Mouse (Mus musculus): ENCODE results near the gene Olfr67. TPM values are rescaled to one million over a fixed set of nuclear protein-coding genes. Genes with fewer than 3 reads are reported as not detected.

Olfr67 gene
- polyA plus RNA-seq, 1 experiment from 2014 or later: not detected

DNA sequence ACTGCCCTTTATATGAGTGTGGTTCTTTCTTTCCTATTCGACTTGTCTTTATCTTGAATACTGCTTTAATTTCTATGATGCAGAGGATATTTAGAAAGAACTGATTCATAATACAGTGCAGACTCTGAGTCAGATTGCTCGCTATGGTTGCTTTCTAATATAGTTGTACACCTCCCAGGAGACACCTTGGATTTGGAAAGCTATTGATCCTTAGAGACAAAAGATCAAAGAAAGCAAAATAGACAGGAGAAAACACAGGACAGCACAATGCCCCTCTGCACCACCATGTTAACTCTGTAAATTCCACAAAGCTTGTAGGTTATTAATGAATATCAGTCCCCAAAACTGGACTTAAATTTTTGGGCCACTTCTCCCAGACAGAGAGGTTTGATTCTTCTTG lies 46.8 kb downstream of the Olfr67 start, which contains the start of gene Olfr629:
TSS of gene Olfr629 (minus strand) at position 101 of the 400 bp plus-strand sequence.
- WGBS: 87% methylated on average over 2 of the region's 2 CpGs
- Histone ChIP-seq H3K27me3 (replicated peaks; ENCODE audit: low read depth, poor library complexity, severe bottlenecking) (no peaks in the 10 kb centered on the region), H3K9me3 (no peaks in the 10 kb centered on the region)

More for the DNA sequence above, 46.8 kb downstream of the Olfr67 start, which contains the start of gene Olfr629:
- Histone ChIP-seq H3K4me3 (no peak within 1 kb of the TSS), H3K36me3 (replicated peaks) (no peaks in the 10 kb centered on the region), H3K27ac (replicated peaks) (no peak within 1 kb of the TSS), H3K4me1 (no peaks in the 10 kb centered on the region)
- no peak for DNase-seq (ENCODE audit: low spot score)

Other genes starting within 250 kb of the Olfr67 start
- not detected in 2 replicates for gene Olfr612, start 249.1 kb downstream of the Olfr67 start, polyA plus RNA-seq (2016; fragmentation: Nextera tagmentation; extraction: Ambion mirVana)
- not detected in 2 replicates for gene Olfr613, start 243.7 kb downstream of the Olfr67 start, polyA plus RNA-seq (2016; fragmentation: Nextera tagmentation; extraction: Ambion mirVana)
- gene Olfr615, start 235.7 kb downstream of the Olfr67 start, polyA plus RNA-seq (2016; fragmentation: Nextera tagmentation; extraction: Ambion mirVana): not detected in 2 replicates
- not detected in 2 replicates for gene Olfr616, start 222.7 kb downstream of the Olfr67 start, polyA plus RNA-seq (2016; fragmentation: Nextera tagmentation; extraction: Ambion mirVana)
- gene Olfr617, start 218.8 kb downstream of the Olfr67 start, polyA plus RNA-seq (2016; fragmentation: Nextera tagmentation; extraction: Ambion mirVana): not detected in 2 replicates
- gene Olfr618, start 201.7 kb downstream of the Olfr67 start, polyA plus RNA-seq (2016; fragmentation: Nextera tagmentation; extraction: Ambion mirVana): not detected in 2 replicates
- gene Olfr619, start 191.2 kb downstream of the Olfr67 start, polyA plus RNA-seq (2016; fragmentation: Nextera tagmentation; extraction: Ambion mirVana): not detected in 2 replicates
- not detected in 2 replicates for gene Olfr620, start 179.3 kb downstream of the Olfr67 start, polyA plus RNA-seq (2016; fragmentation: Nextera tagmentation; extraction: Ambion mirVana)
- gene Olfr622, start 149.1 kb downstream of the Olfr67 start, polyA plus RNA-seq (2016; fragmentation: Nextera tagmentation; extraction: Ambion mirVana): not detected in 2 replicates
- not detected in 2 replicates for gene Olfr623, start 128.1 kb downstream of the Olfr67 start, polyA plus RNA-seq (2016; fragmentation: Nextera tagmentation; extraction: Ambion mirVana)
- gene Olfr624, start 120.6 kb downstream of the Olfr67 start, polyA plus RNA-seq (2016; fragmentation: Nextera tagmentation; extraction: Ambion mirVana): 0.04 and 0.05 TPM in 2 replicates
- not detected in 2 replicates for gene Olfr625-ps1, start 109.1 kb downstream of the Olfr67 start, polyA plus RNA-seq (2016; fragmentation: Nextera tagmentation; extraction: Ambion mirVana)
- gene Olfr243, start 77.2 kb downstream of the Olfr67 start, polyA plus RNA-seq (2016; fragmentation: Nextera tagmentation; extraction: Ambion mirVana): not detected in 2 replicates
- not detected in 2 replicates for gene Olfr628, start 61.4 kb downstream of the Olfr67 start, polyA plus RNA-seq (2016; fragmentation: Nextera tagmentation; extraction: Ambion mirVana)
- gene Olfr629, start 46.9 kb downstream of the Olfr67 start, polyA plus RNA-seq (2016; fragmentation: Nextera tagmentation; extraction: Ambion mirVana): not detected in 2 replicates
- not detected in 2 replicates for gene Olfr630, start 34.5 kb downstream of the Olfr67 start, polyA plus RNA-seq (2016; fragmentation: Nextera tagmentation; extraction: Ambion mirVana)
- gene Olfr69, start 20.2 kb downstream of the Olfr67 start, polyA plus RNA-seq (2016; fragmentation: Nextera tagmentation; extraction: Ambion mirVana): not detected in 2 replicates
- gene Olfr68, start 12.1 kb downstream of the Olfr67 start, polyA plus RNA-seq (2016; fragmentation: Nextera tagmentation; extraction: Ambion mirVana): not detected in 2 replicates
- gene Hbb-bt, start 22.2 kb upstream of the Olfr67 start, polyA plus RNA-seq (2016; fragmentation: Nextera tagmentation; extraction: Ambion mirVana): 142 and 287 TPM in 2 replicates
- 53.2 and 94.1 TPM in 2 replicates for gene Hbb-bs, start 36.3 kb upstream of the Olfr67 start, polyA plus RNA-seq (2016; fragmentation: Nextera tagmentation; extraction: Ambion mirVana)
- 0.29 TPM in 1 of 2 replicates, not detected in the other for gene Hbb-bh2, start 48.7 kb upstream of the Olfr67 start, polyA plus RNA-seq (2016; fragmentation: Nextera tagmentation; extraction: Ambion mirVana)
- gene Hbb-bh1, start 51.3 kb upstream of the Olfr67 start, polyA plus RNA-seq (2016; fragmentation: Nextera tagmentation; extraction: Ambion mirVana): 2,995 and 3,161 TPM in 2 replicates
- gene Hbb-y, start 61.4 kb upstream of the Olfr67 start, polyA plus RNA-seq (2016; fragmentation: Nextera tagmentation; extraction: Ambion mirVana): 6,247 and 7,270 TPM in 2 replicates
- not detected in 2 replicates for gene Olfr66, start 94.4 kb upstream of the Olfr67 start, polyA plus RNA-seq (2016; fragmentation: Nextera tagmentation; extraction: Ambion mirVana)
- gene Olfr64, start 102.7 kb upstream of the Olfr67 start, polyA plus RNA-seq (2016; fragmentation: Nextera tagmentation; extraction: Ambion mirVana): not detected in 2 replicates
- not detected in 2 replicates for gene Olfr65, start 111.7 kb upstream of the Olfr67 start, polyA plus RNA-seq (2016; fragmentation: Nextera tagmentation; extraction: Ambion mirVana)
- not detected in 2 replicates for gene Olfr631, start 137.0 kb upstream of the Olfr67 start, polyA plus RNA-seq (2016; fragmentation: Nextera tagmentation; extraction: Ambion mirVana)
- not detected in 2 replicates for gene Olfr632, start 142.5 kb upstream of the Olfr67 start, polyA plus RNA-seq (2016; fragmentation: Nextera tagmentation; extraction: Ambion mirVana)
- 0.05 TPM in 1 of 2 replicates, not detected in the other for gene Olfr633, start 152.6 kb upstream of the Olfr67 start, polyA plus RNA-seq (2016; fragmentation: Nextera tagmentation; extraction: Ambion mirVana)
- gene Olfr635, start 179.3 kb upstream of the Olfr67 start, polyA plus RNA-seq (2016; fragmentation: Nextera tagmentation; extraction: Ambion mirVana): 0.02 TPM in 1 of 2 replicates, not detected in the other
- gene Olfr638, start 206.9 kb upstream of the Olfr67 start, polyA plus RNA-seq (2016; fragmentation: Nextera tagmentation; extraction: Ambion mirVana): not detected in 2 replicates
- gene Olfr639, start 225.5 kb upstream of the Olfr67 start, polyA plus RNA-seq (2016; fragmentation: Nextera tagmentation; extraction: Ambion mirVana): 0.02 TPM in 1 of 2 replicates, not detected in the other
- gene Olfr640, start 233.8 kb upstream of the Olfr67 start, polyA plus RNA-seq (2016; fragmentation: Nextera tagmentation; extraction: Ambion mirVana): not detected in 2 replicates
- not detected in 2 replicates for gene Olfr641, start 243.6 kb upstream of the Olfr67 start, polyA plus RNA-seq (2016; fragmentation: Nextera tagmentation; extraction: Ambion mirVana)

Data from embryonic facial prominence, embryonic 10.5 days (tissue).